Comparison of ENCODE assay signal across 9 mouse cellular contexts in the genomic region with DNA sequence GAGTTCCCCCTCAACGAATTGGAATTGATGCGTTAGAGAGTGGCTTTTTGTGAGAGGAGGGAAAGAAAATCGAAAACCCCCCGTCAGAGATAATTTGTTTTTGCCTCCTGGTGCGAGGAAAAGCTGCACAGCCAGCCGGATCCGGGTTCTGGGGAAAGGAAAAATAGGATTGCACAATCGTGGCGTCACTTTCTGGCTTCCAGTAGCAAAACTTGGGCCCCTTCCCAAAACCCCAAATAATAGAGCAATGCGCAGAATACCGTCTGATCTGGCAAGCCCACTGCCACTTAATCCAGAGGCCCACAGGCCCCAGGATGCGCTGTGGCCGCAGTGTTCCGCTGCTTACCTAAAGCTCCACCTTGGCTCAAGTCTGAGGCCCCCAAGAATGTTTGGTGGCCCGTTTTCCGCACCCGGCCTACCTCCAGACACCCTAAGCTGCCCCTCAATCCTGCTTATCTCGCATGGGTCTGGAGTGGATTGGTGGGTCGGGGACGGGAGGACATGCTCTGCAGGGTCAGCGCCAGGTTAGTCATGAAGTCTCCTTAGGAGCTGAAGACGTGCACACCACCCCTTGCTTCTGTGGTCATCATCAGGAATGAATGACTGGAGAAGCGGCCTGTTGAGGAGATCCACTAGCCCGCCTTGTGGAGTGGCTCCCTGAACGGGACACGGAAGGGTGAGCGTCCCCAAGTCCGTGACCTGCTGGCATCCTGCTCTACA. TPM values are rescaled to one million over a fixed set of nuclear protein-coding genes. Genes with fewer than 3 reads are reported as not detected.
DNase-seq lines count a peak whose midpoint lies in the region; ATAC-seq and TF ChIP-seq lines count a peak whose summit lies in the region.
"Had no signal": no experiment of that assay in that cellular context is flagged by ENCODE, and none has a peak within 500 bp of the region (broad histone marks: within the 10 kb centered on the region; RNA-seq: fewer than 3 reads in every experiment).

No protein-coding gene starts in this region.

- peaks cover 10% of the 10 kb centered on the region for H3K4me1 ChIP-seq in kidney, embryonic 15.5 days
- H3K4me1 ChIP-seq in forebrain, embryonic 12.5 days = 0 out of 2 replicates have a peak, but pooled peaks cover 6% of the 10 kb centered on the region
- H3K4me1 ChIP-seq in midbrain, embryonic 14.5 days (ENCODE audit: control insufficient read depth, insufficient read depth, low read length) = no peaks in the 10 kb centered on the region
- H3K4me1 ChIP-seq in intestine, embryonic 15.5 days (replicated peaks) = 0 out of 2 replicates have a peak, but pooled peaks cover 3% of the 10 kb centered on the region

- no peak for TF ChIP-seq POLR2A in brain, embryonic 14.5 days (IDR thresholded peaks at IDR 0.05; ENCODE audit: borderline replicate concordance, extremely low read depth, insufficient read depth, insufficient read length, poor library complexity, severe bottlenecking)

- no peak overlapping the region for H3K4me2 ChIP-seq in kidney, embryonic 15.5 days
- H3K4me2 ChIP-seq in forebrain, embryonic 12.5 days = no peak overlapping the region
- no peak overlapping the region for H3K4me2 ChIP-seq in midbrain, embryonic 14.5 days (ENCODE audit: low read length)
- H3K4me2 ChIP-seq in intestine, embryonic 15.5 days (replicated peaks) = no peak overlapping the region

- no peaks in the 10 kb centered on the region for H3K9me3 ChIP-seq in kidney, embryonic 15.5 days (replicated peaks)
- no peaks in the 10 kb centered on the region for H3K9me3 ChIP-seq in forebrain, embryonic 12.5 days
- no peaks in the 10 kb centered on the region for H3K9me3 ChIP-seq in midbrain, embryonic 14.5 days (ENCODE audit: control insufficient read depth, low read length)
- no peaks in the 10 kb centered on the region for H3K9me3 ChIP-seq in intestine, embryonic 15.5 days

- peaks cover 92% of the 10 kb centered on the region for H3K27me3 ChIP-seq in kidney, embryonic 15.5 days
- peaks cover 89% of the 10 kb centered on the region for H3K27me3 ChIP-seq in forebrain, embryonic 12.5 days
- peaks cover 91% of the 10 kb centered on the region for H3K27me3 ChIP-seq in midbrain, embryonic 14.5 days (ENCODE audit: control insufficient read depth, insufficient read depth, low read length)
- H3K27me3 ChIP-seq in intestine, embryonic 15.5 days (replicated peaks) = peaks cover 78% of the 10 kb centered on the region

- no peak overlapping the region for H3K9ac ChIP-seq in kidney, embryonic 15.5 days
- H3K9ac ChIP-seq in forebrain, embryonic 12.5 days = no peak overlapping the region
- H3K9ac ChIP-seq in midbrain, embryonic 14.5 days (replicated peaks; ENCODE audit: low read length) = no peak overlapping the region
- H3K9ac ChIP-seq in intestine, embryonic 15.5 days = no peak overlapping the region

- no peak overlapping the region for H3K4me3 ChIP-seq in kidney, embryonic 15.5 days (replicated peaks)
- H3K4me3 ChIP-seq in forebrain, embryonic 12.5 days (replicated peaks) = no peak overlapping the region; the same call in 1 of the 2 replicates
- no peak overlapping the region for H3K4me3 ChIP-seq in midbrain, embryonic 14.5 days (replicated peaks; ENCODE audit: low read depth, low read length)
- no peak overlapping the region for H3K4me3 ChIP-seq in intestine, embryonic 15.5 days (replicated peaks)

- no peak for TF ChIP-seq CTCF in brain, embryonic 14.5 days (IDR thresholded peaks at IDR 0.05; ENCODE audit: borderline replicate concordance, extremely low read depth, insufficient read depth, insufficient read length)

- ATAC-seq in kidney, embryonic 15.5 days (replicated peaks; ENCODE audit: low FRiP score) = 0 out of 2 replicates have a peak, but pooled peaks have one; percentile 12
- ATAC-seq in forebrain, embryonic 12.5 days (ENCODE audit: low FRiP score) = 0 out of 2 replicates have a peak, but pooled peaks have one; percentile 33
- peak; percentile 55; the same call in 1 of the 2 replicates for ATAC-seq in midbrain, embryonic 14.5 days (ENCODE audit: low FRiP score, low TSS enrichment)
- no peak for ATAC-seq in intestine, embryonic 15.5 days

- no peak for DNase-seq in kidney, postnatal 14 days
- DNase-seq in brain, embryonic 14.5 days (ENCODE audit: low read depth) = peak; percentile 64
- DNase-seq in midbrain, embryonic 14.5 days = no peak
- no peak for DNase-seq in thymus, postnatal 25 days
- DNase-seq: kidney, postnatal 36 days had no signal

- no peaks in the 10 kb centered on the region for H3K36me3 ChIP-seq in kidney, embryonic 15.5 days
- no peaks in the 10 kb centered on the region for H3K36me3 ChIP-seq in forebrain, embryonic 12.5 days (replicated peaks)
- no peaks in the 10 kb centered on the region for H3K36me3 ChIP-seq in midbrain, embryonic 14.5 days (ENCODE audit: control insufficient read depth, insufficient read depth, low read length)
- no peaks in the 10 kb centered on the region for H3K36me3 ChIP-seq in intestine, embryonic 15.5 days

- 2% methylated on average over 28 of the region's 28 CpGs for WGBS in kidney, embryonic 15.5 days
- 1% methylated on average over 28 of the region's 28 CpGs for WGBS in forebrain, embryonic 12.5 days
- 1% methylated on average over 28 of the region's 28 CpGs for WGBS in midbrain, embryonic 14.5 days
- under 1% methylated on average over 28 of the region's 28 CpGs for WGBS in intestine, embryonic 15.5 days

- no peak overlapping the region for H3K27ac ChIP-seq in kidney, embryonic 15.5 days
- H3K27ac ChIP-seq in forebrain, embryonic 12.5 days = no peak overlapping the region
- H3K27ac ChIP-seq in midbrain, embryonic 14.5 days (replicated peaks; ENCODE audit: low read depth, low read length) = no peak overlapping the region
- H3K27ac ChIP-seq in intestine, embryonic 15.5 days = no peak overlapping the region

RNA-seq across cellular contexts. Expression of gene Pax1, which starts 11.4 kb away (rescaled TPM):
- polyA plus RNA-seq in kidney, embryonic 15.5 days (2015; fragmentation: Nextera tagmentation; extraction: Ambion mirVana) = 0.22 and 0.32 TPM in 2 replicates
- polyA plus RNA-seq in brain, embryonic 14.5 days (2012; rRNA removed) = 0.55 and 0.85 TPM in 2 replicates
- polyA plus RNA-seq in forebrain, embryonic 12.5 days (2016; fragmentation: Nextera tagmentation; extraction: Ambion mirVana) = 1.4 and 2.2 TPM in 2 replicates
- not detected in 2 replicates for polyA plus RNA-seq in midbrain, embryonic 14.5 days (2014; fragmentation: Nextera tagmentation; extraction: Ambion mirVana)
- 0.10 TPM in 1 of 2 replicates, not detected in the other for polyA plus RNA-seq in intestine, embryonic 15.5 days (2015; fragmentation: Nextera tagmentation; extraction: Ambion mirVana)
- polyA plus RNA-seq: small intestine, adult 2 months had no signal
